Mouse (Mus musculus) hindbrain, postnatal 0 days (tissue): ENCODE measurements at regions not wholly inside any gene's neighbourhood (a gene's known extent, or its start where the extent isn't known, plus 50 kb on each side); places are given as distances from the start of the nearest gene placed in this dataset.

Experiments
- ATAC-seq: fragments of 200-750 bp; cut with Nextera tagmentation; 2 replicates; pipeline ENCODE4 v1.8.0; 2017; ENCODE audit warnings: mild to moderate bottlenecking, moderate TSS enrichment, moderate library complexity
- DNase-seq: peaks from one replicate; pipeline ENCODE4 v3.0.0-alpha.2; 2015; ENCODE audit warnings: low spot score
- H3K27ac ChIP-seq: fragments of 300-500 bp; sonication (generic); 2 replicates; pipeline ENCODE4 v1.5.1; 2014; ENCODE audit warnings: mild to moderate bottlenecking
- H3K27me3 ChIP-seq: fragments of 300-500 bp; sonication (generic); 2 replicates; pipeline ENCODE4 v1.6.1; 2014; ENCODE audit warnings: low read length, mixed read lengths; ENCODE audit not compliant: insufficient read depth
- H3K36me3 ChIP-seq: fragments of 300-500 bp; sonication (generic); 2 replicates; pipeline ENCODE4 v1.6.1; 2014; ENCODE audit warnings: low read length, mixed read lengths; ENCODE audit not compliant: insufficient read depth
- H3K4me1 ChIP-seq: fragments of 300-500 bp; sonication (generic); 2 replicates; pipeline ENCODE4 v1.6.1; 2014; ENCODE audit warnings: antibody characterized with exemption, low read length, mixed read lengths; ENCODE audit not compliant: insufficient read depth
- H3K4me2 ChIP-seq: fragments of 300-500 bp; sonication (generic); 2 replicates; pipeline ENCODE4 v1.6.1; 2014; ENCODE audit warnings: low read depth, mild to moderate bottlenecking, low read length, moderate library complexity, mixed read lengths
- H3K4me3 ChIP-seq: fragments of 300-500 bp; sonication (generic); 2 replicates; pipeline ENCODE4 v1.5.1; 2014; ENCODE audit warnings: low read length
- H3K9ac ChIP-seq: fragments of 300-500 bp; sonication (generic); replicated peaks from 2 replicates; pipeline ENCODE4 v1.6.1; 2014; ENCODE audit warnings: mild to moderate bottlenecking, low read length, moderate library complexity, mixed read lengths
- H3K9me3 ChIP-seq: fragments of 300-500 bp; sonication (generic); 2 replicates; pipeline ENCODE4 v1.6.1; 2016; ENCODE audit warnings: low read length, mixed read lengths
- CTCF ChIP-seq: IDR thresholded peaks from 2 replicates; pipeline ENCODE4 v1.5.1; 2016; ENCODE audit warnings: antibody characterized with exemption, control low read depth, low read depth
- WGBS: fragments of 180-500 bp; shearing (Covaris S2); extraction: QIAGEN DNeasy Blood & Tissue Kit; methylation state at CpG from one replicate; pipeline ENCODE4 v1.1.7; 2014; 5-methylcytosine and 5-hydroxymethylcytosine counted together

- TF ChIP-seq CTCF: no peak
- ATAC-seq (peak; percentile 85; the same call in 1 of the 2 replicates), DNase-seq (peak; percentile 70)
- no peaks in the 10 kb centered on the region for H3K27me3 ChIP-seq
- H3K4me3 ChIP-seq: no peak overlapping the region
- no peaks in the 10 kb centered on the region for H3K36me3 ChIP-seq
- no peak overlapping the region for H3K9ac ChIP-seq
- H3K4me2 ChIP-seq: no peak overlapping the region
- H3K9me3 ChIP-seq: no peaks in the 10 kb centered on the region
- no peak overlapping the region for H3K27ac ChIP-seq
- no peaks in the 10 kb centered on the region for H3K4me1 ChIP-seq
- 59% methylated on average over 5 of the region's 5 CpGs for WGBS
Observed at GRCm38 (mm10) chr5:25639187-25639586, 66.4 kb downstream of the Xrcc2 start.

DNA sequence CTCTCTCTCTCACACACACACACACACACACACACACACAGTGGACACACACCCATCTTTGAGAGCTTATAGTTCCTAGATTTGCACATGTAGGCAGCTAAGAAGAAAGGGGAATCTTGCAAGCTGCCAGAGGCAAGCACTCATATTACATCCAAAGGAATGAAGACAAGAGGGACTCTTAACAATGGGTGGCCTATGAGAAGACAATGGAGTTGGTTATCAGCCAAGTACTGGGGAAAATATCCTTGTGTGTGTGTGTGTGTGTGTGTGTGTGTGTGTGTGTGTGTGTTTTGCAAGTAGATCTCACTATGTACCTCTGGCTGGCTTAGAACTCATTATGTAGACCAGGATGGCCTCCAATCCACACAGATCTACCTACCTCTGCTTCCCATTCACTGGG, 67.5 kb downstream of the Xrcc2 start:
- Histone ChIP-seq H3K36me3 (no peaks in the 10 kb centered on the region), H3K9ac (no peak overlapping the region), H3K9me3 (no peaks in the 10 kb centered on the region), H3K27ac (no peak overlapping the region), H3K4me2 (no peak overlapping the region), H3K4me1 (no peaks in the 10 kb centered on the region), H3K27me3 (no peaks in the 10 kb centered on the region), H3K4me3 (no peak overlapping the region)
- no peak for DNase-seq
- ATAC-seq: no peak
- no peak for TF ChIP-seq CTCF

GRCm38 (mm10) chr5:25632861-25633535, 72.6 kb downstream of the Xrcc2 start:
- H3K36me3 ChIP-seq: no peaks in the 10 kb centered on the region
- H3K4me3 ChIP-seq: no peak overlapping the region
- H3K27me3 ChIP-seq: no peaks in the 10 kb centered on the region
- WGBS: 52% methylated on average over 5 of the region's 5 CpGs
- H3K4me1 ChIP-seq: no peaks in the 10 kb centered on the region
- no peak for ATAC-seq
- TF ChIP-seq CTCF: peak; percentile 36
- H3K27ac ChIP-seq: no peak overlapping the region
- no peak overlapping the region for H3K4me2 ChIP-seq
- H3K9me3 ChIP-seq: no peaks in the 10 kb centered on the region
- DNase-seq: peak; percentile 40
- H3K9ac ChIP-seq: no peak overlapping the region

- 85% methylated on average over 4 of the region's 4 CpGs for WGBS
- no peak overlapping the region for H3K4me3 ChIP-seq
- H3K27ac ChIP-seq: no peak overlapping the region
- DNase-seq (no peak), ATAC-seq (no peak)
- H3K9me3 ChIP-seq: no peaks in the 10 kb centered on the region
- 0 out of 2 replicates have a peak, but pooled peaks have one; percentile 19 for TF ChIP-seq CTCF
- no peak overlapping the region for H3K9ac ChIP-seq
- no peaks in the 10 kb centered on the region for H3K36me3 ChIP-seq
- H3K4me2 ChIP-seq: no peak overlapping the region
- H3K4me1 ChIP-seq: no peaks in the 10 kb centered on the region
- H3K27me3 ChIP-seq: no peaks in the 10 kb centered on the region
Observed at GRCm38 (mm10) chr5:25629731-25630130, 75.9 kb downstream of the Xrcc2 start.

DNA sequence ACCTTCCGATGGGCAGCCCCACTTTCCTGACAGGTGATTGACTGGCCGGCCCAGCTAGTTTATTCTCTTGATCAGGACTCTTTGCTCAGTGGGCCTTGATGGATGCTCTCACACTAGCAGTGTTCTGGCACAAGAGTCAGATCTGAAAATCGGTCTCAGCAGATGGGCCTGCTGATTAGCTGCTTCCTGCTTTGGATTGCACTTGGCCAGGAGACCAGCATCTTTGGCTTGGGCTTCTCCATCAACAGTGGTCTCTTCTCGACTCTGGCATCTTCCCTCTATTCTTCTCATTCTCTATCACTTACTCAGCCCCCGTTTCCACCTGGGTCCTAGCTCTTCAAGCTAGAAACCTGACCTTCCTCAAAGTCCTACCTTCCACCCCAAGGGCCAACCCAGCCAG, 77.1 kb downstream of the Xrcc2 start:
- TF ChIP-seq CTCF: no peak
- DNase-seq: no peak
- Histone ChIP-seq H3K4me2 (no peak overlapping the region), H3K9me3 (no peaks in the 10 kb centered on the region), H3K27ac (no peak overlapping the region), H3K4me3 (no peak overlapping the region), H3K9ac (no peak overlapping the region), H3K27me3 (no peaks in the 10 kb centered on the region), H3K36me3 (no peaks in the 10 kb centered on the region), H3K4me1 (no peaks in the 10 kb centered on the region)
- no peak for ATAC-seq
- 87% methylated on average over 5 of the region's 5 CpGs for WGBS

DNA sequence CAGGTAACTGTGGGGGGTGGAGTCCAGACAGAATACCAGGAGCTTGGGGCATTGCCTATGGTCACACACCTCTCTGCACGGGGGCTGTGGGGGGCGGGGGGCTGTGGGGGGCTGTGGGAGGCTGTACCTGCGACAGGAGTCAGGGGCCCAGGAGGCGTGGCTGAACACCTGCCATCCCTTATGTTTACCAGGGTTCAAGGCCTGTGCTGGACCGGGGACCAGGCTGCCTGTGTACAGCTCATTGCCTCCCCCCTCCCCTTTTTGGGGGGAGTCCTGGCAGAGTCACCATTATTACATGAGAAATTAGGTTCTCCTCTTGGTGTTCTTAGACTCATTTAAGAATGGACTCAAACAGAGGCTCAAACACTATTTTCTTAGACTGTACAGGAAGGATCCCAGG, 78.5 kb downstream of the Xrcc2 start:
- ATAC-seq (0 out of 2 replicates have a peak, but pooled peaks have one; percentile 24), DNase-seq (no peak)
- no peaks in the 10 kb centered on the region for H3K9me3 ChIP-seq
- H3K9ac ChIP-seq: no peak overlapping the region
- TF ChIP-seq CTCF: no peak
- H3K4me1 ChIP-seq: no peaks in the 10 kb centered on the region
- no peaks in the 10 kb centered on the region for H3K27me3 ChIP-seq
- H3K36me3 ChIP-seq: no peaks in the 10 kb centered on the region
- no peak overlapping the region for H3K27ac ChIP-seq
- H3K4me2 ChIP-seq: no peak overlapping the region
- WGBS: 78% methylated on average over 5 of the region's 5 CpGs
- no peak overlapping the region for H3K4me3 ChIP-seq

- 40% methylated on average over 1 of the region's 1 CpGs for WGBS
- TF ChIP-seq CTCF: no peak
- H3K36me3 ChIP-seq: no peaks in the 10 kb centered on the region
- H3K27me3 ChIP-seq: no peaks in the 10 kb centered on the region
- no peak overlapping the region for H3K9ac ChIP-seq
- no peaks in the 10 kb centered on the region for H3K9me3 ChIP-seq
- no peak overlapping the region for H3K4me3 ChIP-seq
- H3K4me2 ChIP-seq: no peak overlapping the region
- no peaks in the 10 kb centered on the region for H3K4me1 ChIP-seq
- H3K27ac ChIP-seq: no peak overlapping the region
- no peak for DNase-seq
- ATAC-seq: no peak
Observed at GRCm38 (mm10) chr5:25624029-25624428, 81.6 kb downstream of the Xrcc2 start.
